Mouse (Mus musculus) testis, adult 2 months (tissue): ENCODE data around the gene Unc13d.

ENCODE experiments used
- CTCF ChIP-seq: fragments of 200-500 bp; IDR thresholded peaks from 2 replicates; pipeline ENCODE4 v1.5.1; 2012; ENCODE audit warnings: low read depth, mild to moderate bottlenecking, inconsistent platforms, low read length, moderate library complexity; ENCODE audit not compliant: control insufficient read depth, insufficient read depth, insufficient replicate concordance
- POLR2A ChIP-seq: fragments of 200-500 bp; IDR thresholded peaks from 2 replicates; pipeline ENCODE4 v1.6.1; 2012; ENCODE audit warnings: low read depth, mild to moderate bottlenecking, inconsistent platforms, low read length, moderate library complexity; ENCODE audit not compliant: control insufficient read depth

DNA sequence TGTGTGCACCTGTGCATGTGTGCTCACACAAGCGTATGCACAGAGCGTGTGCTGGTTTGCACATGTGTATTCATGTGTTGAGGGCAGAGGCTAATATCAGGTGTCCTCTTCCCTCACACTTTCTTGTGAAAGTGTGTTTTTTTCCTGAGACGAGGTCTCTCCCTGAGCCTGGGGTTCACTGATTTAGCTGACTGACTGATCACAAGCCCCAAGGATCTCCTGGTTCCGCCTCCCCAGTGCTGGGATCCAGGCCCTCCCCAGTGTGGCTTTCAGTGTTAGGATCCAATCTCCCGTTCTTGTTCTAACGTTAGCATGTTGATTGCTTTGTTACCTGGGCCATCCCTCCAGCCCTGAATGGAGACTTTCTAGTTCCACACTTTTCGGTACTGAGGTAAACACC lies 23.1 kb upstream of the Unc13d start:
- TF ChIP-seq CTCF (no peak), POLR2A (no peak)
